Mouse (Mus musculus) lung, embryonic 16.5 days (tissue): ENCODE data around the gene Dhfr. TPM values are rescaled to one million over a fixed set of nuclear protein-coding genes. Genes with fewer than 3 reads are reported as not detected.
A peak's percentile ranks its signal among the peaks of the same experiment; 100 is the strongest.

Experiments used
- ATAC-seq: fragments of 200-750 bp; cut with Nextera tagmentation; 2 replicates; pipeline ENCODE4 v1.8.0; 2017; ENCODE audit warnings: low read depth, mild to moderate bottlenecking, moderate library complexity
- H3K27ac ChIP-seq: fragments of 300-500 bp; sonication (generic); 2 replicates; pipeline ENCODE4 v1.5.1; 2014; ENCODE audit warnings: mild to moderate bottlenecking, control low read depth, low read length
- H3K27me3 ChIP-seq: fragments of 300-500 bp; sonication (generic); 2 replicates; pipeline ENCODE4 v1.6.1; 2014; ENCODE audit warnings: low read depth, low read length, mixed read lengths; ENCODE audit not compliant: control insufficient read depth, insufficient read depth
- H3K36me3 ChIP-seq: fragments of 300-500 bp; sonication (generic); 2 replicates; pipeline ENCODE4 v1.6.1; 2014; ENCODE audit warnings: low read length; ENCODE audit not compliant: control insufficient read depth, insufficient read depth
- H3K4me1 ChIP-seq: fragments of 300-500 bp; sonication (generic); replicated peaks from 2 replicates; pipeline ENCODE4 v1.6.1; 2014; ENCODE audit warnings: low read length, mixed read lengths; ENCODE audit not compliant: control insufficient read depth, insufficient read depth
- H3K4me2 ChIP-seq: fragments of 300-500 bp; sonication (generic); 2 replicates; pipeline ENCODE4 v1.6.1; 2014; ENCODE audit warnings: low read depth, low read length, control low read depth
- H3K4me3 ChIP-seq: fragments of 300-500 bp; sonication (generic); 2 replicates; pipeline ENCODE4 v1.5.1; 2014; ENCODE audit warnings: mild to moderate bottlenecking, low read length, control low read depth
- H3K9ac ChIP-seq: fragments of 300-500 bp; sonication (generic); 2 replicates; pipeline ENCODE4 v1.6.1; 2014; ENCODE audit warnings: low read length, control low read depth
- H3K9me3 ChIP-seq: fragments of 300-500 bp; sonication (generic); 2 replicates; pipeline ENCODE4 v1.6.1; 2016; ENCODE audit warnings: low read length; ENCODE audit not compliant: control insufficient read depth
- WGBS: fragments of 180-500 bp; shearing (Covaris S2); extraction: QIAGEN DNeasy Blood & Tissue Kit; methylation state at CpG from one replicate; pipeline ENCODE4 v1.1.7; 2014; 5-methylcytosine and 5-hydroxymethylcytosine counted together
- polyA plus RNA-seq: library from polyadenylated mRNA; unstranded; fragments of >200 nt; fragmentation: Nextera tagmentation; extraction: Ambion mirVana; gene quantifications from 2 replicates; pipeline ENCODE4 v1.2.1, GENCODE M21; 2015

The Dhfr gene
- polyA plus RNA-seq, 1 experiment from 2014 or later, result 17.0 TPM

GRCm38 (mm10) chr13:92337773-92338462 is 16.6 kb upstream of the Dhfr start:
- no peak overlapping the region for H3K4me2 ChIP-seq
- no peak overlapping the region for H3K27ac ChIP-seq
- no peaks in the 10 kb centered on the region for H3K27me3 ChIP-seq
- no peaks in the 10 kb centered on the region; the same call in 1 of the 2 replicates for H3K36me3 ChIP-seq
- no peaks in the 10 kb centered on the region for H3K4me1 ChIP-seq
- 63% methylated on average over 6 of the region's 6 CpGs for WGBS
- H3K9ac ChIP-seq, result no peak overlapping the region
- H3K9me3 ChIP-seq, result no peaks in the 10 kb centered on the region
- no peak for ATAC-seq
- no peak overlapping the region for H3K4me3 ChIP-seq

- Histone ChIP-seq H3K9ac (no peak overlapping the region), H3K27me3 (no peaks in the 10 kb centered on the region), H3K9me3 (no peaks in the 10 kb centered on the region), H3K4me1 (no peaks in the 10 kb centered on the region), H3K4me3 (no peak overlapping the region), H3K4me2 (no peak overlapping the region), H3K27ac (no peak overlapping the region), H3K36me3 (no peaks in the 10 kb centered on the region; the same call in none of the 2 replicates)
- ATAC-seq, result no peak
- WGBS, result 87% methylated on average over 3 of the region's 3 CpGs
These were observed 14.7 kb upstream of the Dhfr start for GRCm38 (mm10) chr13:92339787-92340186.

GRCm38 (mm10) chr13:92344033-92344432 is 10.5 kb upstream of the Dhfr start:
- Histone ChIP-seq H3K4me3 (no peak overlapping the region), H3K4me2 (no peak overlapping the region), H3K9me3 (no peaks in the 10 kb centered on the region), H3K9ac (no peak overlapping the region), H3K27me3 (no peaks in the 10 kb centered on the region), H3K4me1 (no peaks in the 10 kb centered on the region), H3K27ac (no peak overlapping the region), H3K36me3 (peaks cover 14% of the 10 kb centered on the region)
- ATAC-seq, result no peak
- WGBS, result 93% methylated on average over 8 of the region's 8 CpGs

- 80% methylated on average over 5 of the region's 5 CpGs for WGBS
- ATAC-seq, result no peak
- no peaks in the 10 kb centered on the region for H3K9me3 ChIP-seq
- no peak overlapping the region for H3K4me2 ChIP-seq
- no peak overlapping the region for H3K9ac ChIP-seq
- no peaks in the 10 kb centered on the region for H3K4me1 ChIP-seq
- peaks cover 18% of the 10 kb centered on the region for H3K36me3 ChIP-seq
- no peak overlapping the region for H3K27ac ChIP-seq
- no peak overlapping the region for H3K4me3 ChIP-seq
- no peaks in the 10 kb centered on the region for H3K27me3 ChIP-seq
These were observed 8.2 kb upstream of the Dhfr start for GRCm38 (mm10) chr13:92346338-92346737.

- Histone ChIP-seq H3K4me1 (peaks cover 11% of the 10 kb centered on the region), H3K9me3 (no peaks in the 10 kb centered on the region), H3K27me3 (no peaks in the 10 kb centered on the region), H3K4me2 (no peak overlapping the region), H3K9ac (no peak overlapping the region), H3K4me3 (no peak overlapping the region), H3K36me3 (peaks cover 15% of the 10 kb centered on the region; the same call in 1 of the 2 replicates), H3K27ac (no peak overlapping the region)
- WGBS, result 74% methylated on average over 6 of the region's 6 CpGs
- ATAC-seq, result no peak
These were observed 3.4 kb upstream of the Dhfr start for GRCm38 (mm10) chr13:92351100-92351499.

GRCm38 (mm10) chr13:92353956-92354355 is 570 bp upstream of the Dhfr start:
- H3K4me1 ChIP-seq, result peaks cover 14% of the 10 kb centered on the region
- no peaks in the 10 kb centered on the region for H3K27me3 ChIP-seq
- H3K4me3 ChIP-seq, result peak overlapping the region; percentile 87
- H3K27ac ChIP-seq, result peak overlapping the region; percentile 65
- peak overlapping the region; percentile 71 for H3K9ac ChIP-seq
- WGBS, result 7% methylated on average over 4 of the region's 4 CpGs
- H3K4me2 ChIP-seq, result peak overlapping the region; percentile 62
- ATAC-seq, result no peak; the same call in 1 of the 2 replicates
- no peaks in the 10 kb centered on the region for H3K9me3 ChIP-seq
- H3K36me3 ChIP-seq, result peaks cover 5% of the 10 kb centered on the region; the same call in 1 of the 2 replicates

GRCm38 (mm10) chr13:92355272-92355643 is 732 bp downstream of the Dhfr start:
- Histone ChIP-seq H3K36me3 (peaks cover 7% of the 10 kb centered on the region), H3K9ac (peak overlapping the region; percentile 68), H3K4me2 (peak overlapping the region; percentile 73), H3K4me1 (peaks cover 14% of the 10 kb centered on the region), H3K27ac (peak overlapping the region; percentile 53), H3K9me3 (no peaks in the 10 kb centered on the region), H3K4me3 (peak overlapping the region; percentile 87), H3K27me3 (no peaks in the 10 kb centered on the region)
- ATAC-seq, result peak; percentile 34
- WGBS, result 0% methylated on average over 24 of the region's 24 CpGs

- H3K9ac ChIP-seq, result no peak overlapping the region
- no peaks in the 10 kb centered on the region for H3K27me3 ChIP-seq
- no peak for ATAC-seq
- H3K9me3 ChIP-seq, result no peaks in the 10 kb centered on the region
- peak overlapping the region; percentile 73 for H3K4me2 ChIP-seq
- peak overlapping the region; percentile 87; the same call in 1 of the 2 replicates for H3K4me3 ChIP-seq
- H3K27ac ChIP-seq, result no peak overlapping the region
- H3K36me3 ChIP-seq, result peaks cover 9% of the 10 kb centered on the region
- peaks cover 14% of the 10 kb centered on the region for H3K4me1 ChIP-seq
- 73% methylated on average over 7 of the region's 7 CpGs for WGBS
These were observed 1.9 kb downstream of the Dhfr start for GRCm38 (mm10) chr13:92356376-92356775.

GRCm38 (mm10) chr13:92357644-92358043 is 3.1 kb downstream of the Dhfr start:
- Histone ChIP-seq H3K36me3 (peaks cover 11% of the 10 kb centered on the region), H3K9me3 (no peaks in the 10 kb centered on the region), H3K4me3 (no peak overlapping the region), H3K27me3 (no peaks in the 10 kb centered on the region), H3K27ac (no peak overlapping the region), H3K4me1 (peaks cover 14% of the 10 kb centered on the region), H3K4me2 (no peak overlapping the region), H3K9ac (no peak overlapping the region)
- 43% methylated on average over 2 of the region's 2 CpGs for WGBS
- ATAC-seq, result no peak
